Mouse (Mus musculus) limb, embryonic 14.5 days (tissue): ENCODE results near the gene Fastk. TPM values are rescaled to one million over a fixed set of nuclear protein-coding genes. Genes with fewer than 3 reads are reported as not detected.

Source experiments
- ATAC-seq: fragments of 200-750 bp; cut with Nextera tagmentation; 2 replicates; pipeline ENCODE4 v1.8.0; 2017; ENCODE audit warnings: low read depth, moderate number of reproducible peaks, moderate TSS enrichment; ENCODE audit not compliant: low FRiP score
- DNase-seq: peaks from one replicate; pipeline ENCODE4 v3.0.0-alpha.2; 2015; ENCODE audit warnings: low spot score
- H3K27ac ChIP-seq: fragments of 300-500 bp; sonication (generic); replicated peaks from 2 replicates; pipeline ENCODE4 v1.5.1; 2014; ENCODE audit warnings: low read depth, mild to moderate bottlenecking, low read length, moderate library complexity, mixed read lengths
- H3K27me3 ChIP-seq: fragments of 300-500 bp; sonication (generic); 2 replicates; pipeline ENCODE4 v1.6.1; 2014; ENCODE audit warnings: low read length, mixed read lengths; ENCODE audit not compliant: control insufficient read depth, insufficient read depth
- H3K36me3 ChIP-seq: fragments of 300-500 bp; sonication (generic); 2 replicates; pipeline ENCODE4 v1.6.1; 2014; ENCODE audit warnings: mild to moderate bottlenecking, low read length, moderate library complexity, mixed read lengths; ENCODE audit not compliant: control insufficient read depth, insufficient read depth
- H3K4me1 ChIP-seq: fragments of 300-500 bp; sonication (generic); 2 replicates; pipeline ENCODE4 v1.6.1; 2014; ENCODE audit warnings: antibody characterized with exemption, low read length, mixed read lengths; ENCODE audit not compliant: control insufficient read depth, insufficient read depth
- H3K4me2 ChIP-seq: fragments of 300-500 bp; sonication (generic); replicated peaks from 2 replicates; pipeline ENCODE4 v1.6.1; 2014; ENCODE audit warnings: low read depth, mild to moderate bottlenecking, low read length, moderate library complexity; ENCODE audit not compliant: severe bottlenecking
- H3K4me3 ChIP-seq: fragments of 300-500 bp; sonication (generic); replicated peaks from 2 replicates; pipeline ENCODE4 v1.5.1; 2014; ENCODE audit warnings: low read length
- H3K9ac ChIP-seq: fragments of 300-500 bp; sonication (generic); 2 replicates; pipeline ENCODE4 v1.6.1; 2014; ENCODE audit warnings: mild to moderate bottlenecking, low read depth, low read length, moderate library complexity; ENCODE audit not compliant: severe bottlenecking
- H3K9me3 ChIP-seq: fragments of 300-500 bp; sonication (generic); 2 replicates; pipeline ENCODE4 v1.6.1; 2016; ENCODE audit warnings: low read length; ENCODE audit not compliant: control insufficient read depth
- POLR2A ChIP-seq: fragments of 200-500 bp; IDR thresholded peaks from 2 replicates; pipeline ENCODE4 v1.8.0; 2012; ENCODE audit warnings: inconsistent platforms, mild to moderate bottlenecking, moderate library complexity, borderline replicate concordance; ENCODE audit not compliant: insufficient read depth, insufficient read length; ENCODE audit errors: extremely low read depth
- WGBS: fragments of 180-500 bp; shearing (Covaris S2); extraction: QIAGEN DNeasy Blood & Tissue Kit; methylation state at CpG from one replicate; pipeline ENCODE4 v1.1.7; 2014; 5-methylcytosine and 5-hydroxymethylcytosine counted together
- polyA plus RNA-seq, 2 experiments: library from polyadenylated mRNA; depleted of rRNA in 1 of 2; stranded (reverse) in 1 of 2; unstranded in 1 of 2; fragments of >200 nt; fragmentation: Nextera tagmentation in 1 of 2; extraction: Ambion mirVana in 1 of 2; gene quantifications; 2 replicates each; pipeline versions ENCODE4 v1.2.1 to v1.2.3; 2012 to 2014

Fastk gene
- polyA plus RNA-seq (2012; rRNA removed) (295 and 397 TPM in 2 replicates), polyA plus RNA-seq (2014; fragmentation: Nextera tagmentation; extraction: Ambion mirVana) (113 and 120 TPM in 2 replicates)

DNA sequence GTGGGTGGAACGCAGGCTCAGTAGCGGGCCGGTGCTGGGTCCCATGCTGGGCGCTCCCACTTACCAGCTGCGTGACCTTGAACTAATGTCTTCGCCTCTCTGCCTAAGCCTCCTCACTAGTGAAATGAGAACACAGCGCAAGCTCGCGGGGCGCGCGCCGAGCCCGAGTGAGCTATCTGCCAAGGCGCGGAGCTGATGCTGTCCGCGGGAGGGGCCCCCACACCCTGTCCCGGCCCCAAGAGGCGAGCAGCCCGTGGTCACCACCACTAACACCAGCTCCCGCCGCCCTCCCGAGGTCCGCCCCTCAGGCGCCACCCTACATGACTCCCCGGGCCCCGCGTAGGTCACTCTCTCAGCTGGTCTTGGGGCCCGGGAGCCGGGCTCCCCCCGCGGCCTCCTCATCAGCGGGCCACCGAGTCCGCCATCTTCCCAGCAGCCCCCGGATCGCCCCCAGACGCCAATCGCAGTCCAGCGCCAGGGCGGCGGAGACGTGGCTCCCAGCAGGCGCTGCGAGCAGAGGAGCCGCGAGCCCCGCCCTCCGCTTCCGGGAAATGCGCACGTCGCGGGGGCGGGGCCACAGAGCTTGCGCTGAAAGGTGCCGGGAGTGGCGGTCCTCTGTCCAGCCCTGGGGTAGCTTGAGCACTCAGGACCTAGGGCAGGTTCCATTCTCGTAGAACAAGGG, at the start of gene Fastk:
Gene Fastk, minus strand, starts transcription at position 542 of the 682 bp plus-strand sequence.
- Histone ChIP-seq H3K36me3 (peaks cover 35% of the 10 kb centered on the region), H3K27me3 (no peaks in the 10 kb centered on the region), H3K4me2 (peak within 1 kb of the TSS; percentile 86), H3K9ac (peak within 1 kb of the TSS; percentile 94), H3K9me3 (no peaks in the 10 kb centered on the region), H3K27ac (peak within 1 kb of the TSS; percentile 92), H3K4me1 (peaks cover 21% of the 10 kb centered on the region), H3K4me3 (peak within 1 kb of the TSS; percentile 94)
- ATAC-seq (peak; percentile 88), DNase-seq (peak; percentile 93)
- under 1% methylated on average over 45 of the region's 60 CpGs for WGBS
- peak; percentile 87; the same call in 1 of the 2 replicates for TF ChIP-seq POLR2A

DNA sequence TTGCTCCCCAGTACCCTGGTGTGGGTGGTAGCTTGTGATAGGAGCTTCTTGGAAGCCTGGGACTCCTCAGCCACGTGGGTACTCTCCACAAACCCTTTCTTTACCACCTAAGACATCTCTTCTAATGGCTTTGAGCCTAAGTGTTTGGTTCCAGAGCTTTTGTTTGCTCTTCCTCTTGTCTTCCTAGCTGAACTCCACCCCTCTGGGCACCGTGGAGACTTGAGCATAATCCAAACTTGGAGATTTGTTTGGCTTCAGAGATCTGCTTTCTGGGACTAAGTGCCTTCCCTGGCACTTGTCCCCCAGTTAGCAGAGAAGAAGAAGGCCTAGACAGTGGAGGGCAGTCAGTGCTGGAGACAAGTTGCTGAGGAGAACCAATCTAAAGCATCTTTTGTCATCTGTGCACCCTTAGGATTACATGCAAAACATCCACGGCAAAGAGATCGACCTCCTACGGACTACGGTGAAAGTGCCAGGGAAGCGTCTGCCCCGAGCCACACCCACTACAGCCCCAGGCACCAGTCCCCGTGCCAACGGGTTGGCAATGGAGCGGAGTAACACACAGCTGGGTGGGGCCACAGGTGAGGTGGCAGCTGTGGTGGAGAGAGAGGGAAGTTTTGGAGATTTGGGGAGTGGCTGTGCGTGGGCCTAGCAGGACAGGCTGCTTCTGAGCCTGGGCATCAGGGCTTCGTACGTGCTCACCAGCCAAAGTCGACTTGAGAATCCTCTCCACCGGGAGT, 47.6 kb upstream of the Fastk start:
- no peaks in the 10 kb centered on the region for H3K9me3 ChIP-seq
- H3K4me1 ChIP-seq = no peaks in the 10 kb centered on the region
- H3K27me3 ChIP-seq = no peaks in the 10 kb centered on the region
- DNase-seq = no peak
- no peak overlapping the region for H3K4me3 ChIP-seq
- no peak overlapping the region for H3K4me2 ChIP-seq
- H3K9ac ChIP-seq = no peak overlapping the region
- peaks cover 98% of the 10 kb centered on the region for H3K36me3 ChIP-seq
- 85% methylated on average over 16 of the region's 16 CpGs for WGBS
- H3K27ac ChIP-seq = no peak overlapping the region
- TF ChIP-seq POLR2A = no peak
- no peak for ATAC-seq

DNA sequence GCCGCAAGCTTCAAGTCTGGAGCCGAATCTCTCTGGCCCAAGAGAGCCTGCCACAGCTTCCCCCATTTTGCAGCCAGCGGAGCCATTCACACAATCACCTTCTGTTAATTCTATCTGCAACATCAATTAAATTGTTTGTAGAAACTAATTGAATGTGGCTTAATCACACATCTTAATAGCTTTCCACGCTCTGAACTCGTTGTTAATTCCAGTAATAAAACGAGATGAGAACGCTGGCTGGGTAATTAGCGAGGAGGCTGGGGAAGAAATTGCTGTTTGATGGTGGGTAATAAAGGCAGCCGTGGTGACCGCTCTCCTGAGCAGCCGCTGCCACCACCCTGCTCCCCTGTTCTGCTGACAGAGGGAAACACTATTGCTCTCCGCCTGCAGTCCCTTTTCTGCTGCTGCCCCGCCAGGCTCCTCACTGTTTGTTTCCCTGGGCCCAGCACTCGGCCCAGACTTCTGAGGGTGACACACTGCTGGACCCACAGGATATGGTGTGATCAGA, 45.4 kb upstream of the Fastk start:
- no peak overlapping the region for H3K9ac ChIP-seq
- H3K27me3 ChIP-seq = no peaks in the 10 kb centered on the region
- H3K36me3 ChIP-seq = peaks cover 92% of the 10 kb centered on the region
- ATAC-seq (no peak), DNase-seq (no peak)
- no peak overlapping the region for H3K27ac ChIP-seq
- no peaks in the 10 kb centered on the region for H3K9me3 ChIP-seq
- no peak for TF ChIP-seq POLR2A
- no peak overlapping the region for H3K4me2 ChIP-seq
- H3K4me3 ChIP-seq = no peak overlapping the region
- WGBS = 33% methylated on average over 14 of the region's 14 CpGs
- H3K4me1 ChIP-seq = no peaks in the 10 kb centered on the region; the same call in 1 of the 2 replicates

DNA sequence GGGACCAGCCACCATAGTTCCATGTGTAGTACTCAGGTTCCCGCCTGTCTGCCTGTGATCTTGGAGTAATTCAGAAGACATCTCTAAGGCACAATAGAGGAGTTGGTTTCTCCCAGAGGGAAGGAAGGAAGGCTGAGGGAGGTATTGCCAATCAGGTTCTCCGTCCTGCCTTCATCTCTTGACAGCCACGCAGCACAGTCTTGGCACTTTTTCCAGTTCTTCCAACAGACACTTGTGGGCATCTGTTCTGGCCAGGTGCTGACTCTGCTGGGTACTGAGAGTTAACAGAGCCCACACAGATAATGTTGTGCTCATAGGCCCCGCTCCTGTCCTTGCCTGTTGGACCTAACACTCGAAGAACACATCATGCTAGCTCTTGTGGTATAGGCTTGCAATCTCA, 41.7 kb upstream of the Fastk start:
- no peak for DNase-seq
- H3K36me3 ChIP-seq = peaks cover 81% of the 10 kb centered on the region

DNA sequence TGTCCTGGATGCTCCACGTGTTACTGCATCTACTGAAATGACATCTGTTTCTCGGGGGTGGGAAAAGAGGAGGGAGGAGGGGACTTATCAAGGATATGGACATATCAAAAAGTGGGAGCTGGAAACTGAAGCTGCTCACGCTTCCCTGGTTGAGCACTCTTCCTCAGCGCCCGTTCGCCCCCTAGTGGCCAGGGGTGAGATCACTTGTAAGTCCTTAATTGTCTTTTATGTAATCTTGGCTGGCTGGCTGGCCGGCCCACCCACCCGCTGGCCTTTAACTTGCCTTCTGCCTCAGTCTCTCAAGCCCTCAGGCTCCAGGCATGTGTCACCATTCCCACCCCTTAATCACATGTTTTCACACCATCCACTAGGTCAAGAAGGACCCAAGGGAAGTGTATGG, 41.0 kb upstream of the Fastk start:
- no peak overlapping the region for H3K4me2 ChIP-seq
- no peak overlapping the region for H3K27ac ChIP-seq
- H3K4me3 ChIP-seq = no peak overlapping the region
- H3K9ac ChIP-seq = no peak overlapping the region
- DNase-seq (peak; percentile 78), ATAC-seq (no peak)
- H3K4me1 ChIP-seq = peaks cover 4% of the 10 kb centered on the region; the same call in 1 of the 2 replicates
- H3K27me3 ChIP-seq = no peaks in the 10 kb centered on the region
- H3K36me3 ChIP-seq = peaks cover 80% of the 10 kb centered on the region
- no peak for TF ChIP-seq POLR2A
- 3% methylated on average over 8 of the region's 8 CpGs for WGBS
- H3K9me3 ChIP-seq = no peaks in the 10 kb centered on the region

More for the DNA sequence above, 41.7 kb upstream of the Fastk start:
- no peak overlapping the region for H3K27ac ChIP-seq
- peaks cover 4% of the 10 kb centered on the region; the same call in 1 of the 2 replicates for H3K4me1 ChIP-seq
- no peak for TF ChIP-seq POLR2A
- H3K4me2 ChIP-seq = no peak overlapping the region
- 88% methylated on average over 5 of the region's 5 CpGs for WGBS
- no peak overlapping the region for H3K4me3 ChIP-seq
- no peaks in the 10 kb centered on the region for H3K9me3 ChIP-seq
- ATAC-seq = no peak
- H3K27me3 ChIP-seq = no peaks in the 10 kb centered on the region
- no peak overlapping the region for H3K9ac ChIP-seq
